Mouse (Mus musculus) embryonic facial prominence, embryonic 11.5 days (tissue): ENCODE results near the gene Nek1. TPM values are rescaled to one million over a fixed set of nuclear protein-coding genes. Genes with fewer than 3 reads are reported as not detected.
A peak's percentile ranks its signal among the peaks of the same experiment; 100 is the strongest.

Experiments
- ATAC-seq: fragments of 200-750 bp; cut with Nextera tagmentation; replicated peaks from 2 replicates; pipeline ENCODE4 v1.8.0; 2017; ENCODE audit warnings: low read depth; ENCODE audit not compliant: insufficient number of reproducible peaks, low FRiP score, low TSS enrichment
- DNase-seq: peaks from one replicate; pipeline ENCODE4 v3.0.0-alpha.2; 2015; ENCODE audit warnings: low spot score
- H3K27ac ChIP-seq: fragments of 300-500 bp; sonication (generic); replicated peaks from 2 replicates; pipeline ENCODE4 v1.5.1; 2014; ENCODE audit warnings: mild to moderate bottlenecking, low read depth, low read length, control low read depth
- H3K27me3 ChIP-seq: fragments of 300-500 bp; sonication (generic); 2 replicates; pipeline ENCODE4 v1.6.1; 2014; ENCODE audit warnings: mild to moderate bottlenecking, low read length, moderate library complexity, mixed read lengths; ENCODE audit not compliant: control insufficient read depth, insufficient read depth
- H3K36me3 ChIP-seq: fragments of 300-500 bp; sonication (generic); replicated peaks from 2 replicates; pipeline ENCODE4 v1.6.1; 2014; ENCODE audit warnings: low read depth, mild to moderate bottlenecking, low read length, moderate library complexity, mixed read lengths; ENCODE audit not compliant: control insufficient read depth, insufficient read depth
- H3K4me1 ChIP-seq: fragments of 300-500 bp; sonication (generic); 2 replicates; pipeline ENCODE4 v1.6.1; 2014; ENCODE audit warnings: low read length, mixed read lengths; ENCODE audit not compliant: control insufficient read depth, insufficient read depth
- H3K4me2 ChIP-seq: fragments of 300-500 bp; sonication (generic); 2 replicates; pipeline ENCODE4 v1.6.1; 2014; ENCODE audit warnings: low read depth, mild to moderate bottlenecking, control low read depth, low read length, moderate library complexity
- H3K4me3 ChIP-seq: fragments of 300-500 bp; sonication (generic); 2 replicates; pipeline ENCODE4 v1.5.1; 2014; ENCODE audit warnings: low read depth, low read length, control low read depth
- H3K9ac ChIP-seq: fragments of 300-500 bp; sonication (generic); replicated peaks from 2 replicates; pipeline ENCODE4 v1.6.1; 2014; ENCODE audit warnings: mild to moderate bottlenecking, control low read depth, low read length
- H3K9me3 ChIP-seq: fragments of 300-500 bp; sonication (generic); replicated peaks from 2 replicates; pipeline ENCODE4 v1.6.1; 2016; ENCODE audit warnings: mild to moderate bottlenecking, low read length, inconsistent platforms, mixed read lengths; ENCODE audit not compliant: control insufficient read depth
- WGBS: fragments of 180-500 bp; shearing (Covaris S2); extraction: QIAGEN DNeasy Blood & Tissue Kit; methylation state at CpG from one replicate; pipeline ENCODE4 v1.1.7; 2014; 5-methylcytosine and 5-hydroxymethylcytosine counted together
- polyA plus RNA-seq: library from polyadenylated mRNA; unstranded; fragments of >200 nt; fragmentation: Nextera tagmentation; extraction: Ambion mirVana; gene quantifications from 2 replicates; pipeline ENCODE4 v1.2.1, GENCODE M21; 2014

Nek1 gene
- polyA plus RNA-seq, 1 experiment from 2014 or later = 22.7 TPM

DNA sequence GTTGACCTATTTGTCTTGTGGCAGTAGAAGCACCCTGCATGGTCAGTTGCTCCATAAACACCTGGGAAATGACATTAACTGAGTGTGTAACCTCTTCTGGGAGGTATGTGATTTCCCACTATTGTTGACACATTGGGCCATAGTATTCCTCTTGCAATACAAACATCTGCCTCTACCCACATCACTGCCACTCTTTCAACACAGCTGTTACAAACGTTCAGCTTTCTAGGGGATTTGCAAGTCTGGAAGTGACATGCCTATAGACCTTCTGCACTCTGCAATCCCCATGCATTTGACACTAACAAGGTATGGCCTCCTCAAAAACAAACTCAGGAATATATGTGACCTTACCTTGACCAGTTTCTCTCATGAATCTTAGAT, 169.2 kb downstream of the Nek1 start:
- no peaks in the 10 kb centered on the region for H3K27me3 ChIP-seq
- 56% methylated on average over 1 of the region's 1 CpGs for WGBS

GRCm38 (mm10) chr8:61171546-61171945, 178.6 kb downstream of the Nek1 start:
- Histone ChIP-seq H3K9ac (no peak overlapping the region), H3K27ac (no peak overlapping the region), H3K9me3 (no peaks in the 10 kb centered on the region), H3K4me3 (no peak overlapping the region), H3K4me1 (no peaks in the 10 kb centered on the region), H3K4me2 (no peak overlapping the region), H3K36me3 (no peaks in the 10 kb centered on the region), H3K27me3 (no peaks in the 10 kb centered on the region)
- ATAC-seq (no peak), DNase-seq (no peak)
- 88% methylated on average over 3 of the region's 3 CpGs for WGBS

More for the DNA sequence above, 169.2 kb downstream of the Nek1 start:
- H3K9me3 ChIP-seq = no peaks in the 10 kb centered on the region
- H3K4me3 ChIP-seq = no peak overlapping the region
- no peaks in the 10 kb centered on the region for H3K4me1 ChIP-seq
- no peak overlapping the region for H3K4me2 ChIP-seq
- no peak for ATAC-seq
- H3K36me3 ChIP-seq = no peaks in the 10 kb centered on the region
- no peak overlapping the region for H3K27ac ChIP-seq
- no peak overlapping the region for H3K9ac ChIP-seq
- DNase-seq = no peak

GRCm38 (mm10) chr8:61173921-61174492, 181.0 kb downstream of the Nek1 start:
- ATAC-seq (no peak), DNase-seq (no peak)
- no peak overlapping the region for H3K4me2 ChIP-seq
- no peak overlapping the region for H3K4me3 ChIP-seq
- no peaks in the 10 kb centered on the region for H3K4me1 ChIP-seq
- no peaks in the 10 kb centered on the region for H3K9me3 ChIP-seq
- H3K27ac ChIP-seq = no peak overlapping the region
- WGBS = 83% methylated on average over 7 of the region's 7 CpGs
- H3K9ac ChIP-seq = no peak overlapping the region
- H3K36me3 ChIP-seq = no peaks in the 10 kb centered on the region
- H3K27me3 ChIP-seq = no peaks in the 10 kb centered on the region

GRCm38 (mm10) chr8:61175876-61176275, 182.9 kb downstream of the Nek1 start:
- H3K27ac ChIP-seq = no peak overlapping the region
- H3K4me2 ChIP-seq = no peak overlapping the region
- H3K4me1 ChIP-seq = no peaks in the 10 kb centered on the region
- no peak for ATAC-seq
- DNase-seq = no peak
- H3K4me3 ChIP-seq = no peak overlapping the region
- H3K9me3 ChIP-seq = no peaks in the 10 kb centered on the region
- WGBS = 97% methylated on average over 2 of the region's 2 CpGs
- H3K27me3 ChIP-seq = no peaks in the 10 kb centered on the region
- H3K36me3 ChIP-seq = no peaks in the 10 kb centered on the region
- H3K9ac ChIP-seq = no peak overlapping the region

DNA sequence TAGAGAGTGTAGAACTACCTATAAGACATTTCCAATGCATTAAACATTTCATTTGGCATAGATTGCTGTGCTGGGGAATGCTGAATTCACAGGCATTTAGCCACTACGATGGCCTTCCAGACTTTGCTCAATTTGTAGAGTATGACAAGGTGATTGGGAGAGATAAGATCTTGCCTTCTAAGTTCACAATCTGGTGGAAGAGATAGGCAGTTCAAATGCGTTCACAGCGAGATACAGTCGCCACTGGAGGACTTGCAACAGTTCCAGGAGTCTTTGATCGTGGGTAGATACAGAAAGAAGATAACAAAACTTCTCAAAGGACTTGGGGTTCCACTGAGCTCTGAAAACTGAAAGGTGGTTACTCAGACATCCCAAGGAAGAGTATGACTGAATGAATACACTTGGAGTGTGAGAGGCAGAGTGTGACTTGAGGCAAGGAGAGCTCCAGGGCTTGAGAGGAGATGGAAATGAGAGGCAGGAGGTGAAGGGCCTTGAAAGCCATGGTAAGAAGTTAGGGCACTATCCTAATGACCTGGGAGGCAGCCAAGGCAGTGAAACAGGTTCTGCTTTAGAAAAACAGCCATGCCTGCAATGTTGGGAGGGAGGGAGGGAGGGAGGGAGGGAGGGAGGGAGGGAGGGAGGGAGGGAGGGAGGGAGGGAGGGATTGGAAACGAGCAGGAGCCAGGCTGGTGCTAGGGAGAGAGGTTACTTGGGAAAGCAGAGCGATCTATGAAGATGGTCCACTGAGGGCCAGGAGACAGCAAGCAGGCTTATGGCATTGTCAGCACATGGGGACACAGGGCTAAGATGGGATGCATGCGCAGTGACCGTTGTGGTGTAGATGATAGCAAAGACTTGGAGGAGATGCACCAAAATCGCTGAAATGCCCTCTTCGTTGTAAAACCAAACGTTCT, 184.9 kb downstream of the Nek1 start:
- H3K27me3 ChIP-seq = no peaks in the 10 kb centered on the region
- DNase-seq = no peak
- no peak overlapping the region for H3K4me2 ChIP-seq
- 76% methylated on average over 12 of the region's 12 CpGs for WGBS
- H3K4me1 ChIP-seq = no peaks in the 10 kb centered on the region
- no peak overlapping the region for H3K9ac ChIP-seq
- H3K27ac ChIP-seq = no peak overlapping the region
- no peaks in the 10 kb centered on the region for H3K9me3 ChIP-seq
- no peak overlapping the region for H3K4me3 ChIP-seq
- no peak for ATAC-seq
- no peaks in the 10 kb centered on the region for H3K36me3 ChIP-seq

DNA sequence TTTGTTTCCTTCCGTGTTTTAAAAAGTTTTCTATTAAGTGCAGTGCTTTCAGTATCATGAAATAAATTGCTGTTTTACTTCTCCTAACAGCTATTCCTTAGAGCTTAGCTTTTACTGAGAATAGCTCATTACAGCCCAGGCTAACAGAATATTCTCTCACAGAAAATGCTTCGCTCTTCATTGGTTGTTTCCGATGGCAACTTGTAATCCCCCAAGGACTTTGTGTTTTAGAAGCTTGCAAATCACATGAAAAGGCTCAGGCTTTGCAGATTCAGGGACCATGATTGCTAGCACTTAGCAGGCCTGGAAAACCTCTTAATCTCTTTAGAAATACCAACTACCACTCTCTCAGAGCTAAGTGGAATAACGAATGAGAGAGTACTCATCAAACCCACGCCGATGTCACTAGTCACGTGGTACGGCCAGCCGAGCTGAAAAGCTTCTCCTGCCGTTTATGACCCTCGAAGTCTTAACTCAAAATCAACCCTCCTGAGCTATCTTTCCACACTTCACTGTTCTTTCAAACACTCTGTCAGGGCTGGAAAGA, 185.7 kb downstream of the Nek1 start:
- 74% methylated on average over 11 of the region's 11 CpGs for WGBS
- H3K27ac ChIP-seq = no peak overlapping the region
- no peak overlapping the region for H3K4me2 ChIP-seq
- no peaks in the 10 kb centered on the region for H3K9me3 ChIP-seq
- DNase-seq (peak; percentile 7), ATAC-seq (no peak)
- no peak overlapping the region for H3K9ac ChIP-seq
- H3K36me3 ChIP-seq = no peaks in the 10 kb centered on the region
- H3K27me3 ChIP-seq = no peaks in the 10 kb centered on the region
- H3K4me3 ChIP-seq = no peak overlapping the region
- H3K4me1 ChIP-seq = no peaks in the 10 kb centered on the region

Other genes starting within 250 kb of the Nek1 start
- 134 and 147 TPM in 2 replicates for gene Hpf1, start 102.8 kb upstream of the Nek1 start, polyA plus RNA-seq
- 18.0 and 19.7 TPM in 2 replicates for gene Clcn3, start 9.9 kb upstream of the Nek1 start, polyA plus RNA-seq
- 14.7 and 16.0 TPM in 2 replicates for gene Sh3rf1, start 230.7 kb downstream of the Nek1 start, polyA plus RNA-seq